In the genomic region with DNA sequence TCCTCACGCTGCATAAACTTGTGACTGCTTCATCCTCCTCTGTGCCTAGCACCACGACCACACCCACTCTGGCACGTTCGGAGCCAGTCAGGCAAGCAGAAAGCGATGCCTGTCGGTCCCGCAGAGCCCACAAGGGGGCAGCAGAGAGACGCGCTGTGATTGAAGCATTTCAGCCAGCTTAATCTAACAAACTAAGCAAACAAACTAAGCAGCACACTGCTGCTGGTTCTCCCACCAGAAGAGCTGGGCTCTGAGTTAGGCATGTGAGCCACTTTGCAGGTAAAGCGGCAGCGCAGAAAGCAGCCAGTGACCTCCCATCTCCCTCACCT, we compare ENCODE assay signal across 8 mouse cellular contexts. TPM values are rescaled to one million over a fixed set of nuclear protein-coding genes. Genes with fewer than 3 reads are reported as not detected.
DNase-seq lines count a peak whose midpoint lies in the region; ATAC-seq and TF ChIP-seq lines count a peak whose summit lies in the region.

No protein-coding gene starts in this region.

- WGBS in forebrain, embryonic 13.5 days = under 1% methylated on average over 11 of the region's 11 CpGs
- WGBS in heart, postnatal 0 days = under 1% methylated on average over 11 of the region's 11 CpGs
- 2% methylated on average over 11 of the region's 11 CpGs for WGBS in liver, embryonic 14.5 days (ENCODE audit: insufficient replicate concordance)
- WGBS in neural tube, embryonic 12.5 days = 2% methylated on average over 11 of the region's 11 CpGs
- 3% methylated on average over 11 of the region's 11 CpGs for WGBS in stomach, postnatal 0 days

- no peak overlapping the region for H3K27ac ChIP-seq in forebrain, embryonic 13.5 days
- H3K27ac ChIP-seq in heart, postnatal 0 days (ENCODE audit: low read depth) = no peak overlapping the region
- no peak overlapping the region for H3K27ac ChIP-seq in liver, embryonic 14.5 days
- no peak overlapping the region for H3K27ac ChIP-seq in neural tube, embryonic 12.5 days
- no peak overlapping the region for H3K27ac ChIP-seq in stomach, postnatal 0 days (replicated peaks)

- no peak overlapping the region; the same call in 1 of the 2 replicates for H3K9ac ChIP-seq in forebrain, embryonic 13.5 days
- H3K9ac ChIP-seq in heart, postnatal 0 days (replicated peaks; ENCODE audit: low read depth, low read length) = no peak overlapping the region
- H3K9ac ChIP-seq in liver, embryonic 14.5 days (replicated peaks) = no peak overlapping the region
- no peak overlapping the region for H3K9ac ChIP-seq in neural tube, embryonic 12.5 days
- H3K9ac ChIP-seq in stomach, postnatal 0 days (ENCODE audit: low read length) = no peak overlapping the region

- peak; percentile 86 for DNase-seq in heart, postnatal 0 days (ENCODE audit: low spot score)
- peak; percentile 95 to 98 for DNase-seq in kidney, postnatal 36 days
- DNase-seq in liver, embryonic 14.5 days (ENCODE audit: low read depth in 3 of 3, low spot score in 3 of 3) = peak; percentile 51 to 66 (median 64)
- DNase-seq in stomach, postnatal 0 days (ENCODE audit: low spot score) = peak; percentile 98

- no peaks in the 10 kb centered on the region for H3K36me3 ChIP-seq in E14TG2a.4 (ENCODE audit: insufficient read depth, low read length)
- H3K36me3 ChIP-seq in forebrain, embryonic 13.5 days (ENCODE audit: poor library complexity, severe bottlenecking) = no peaks in the 10 kb centered on the region
- no peaks in the 10 kb centered on the region for H3K36me3 ChIP-seq in heart, postnatal 0 days (replicated peaks; ENCODE audit: control insufficient read depth, insufficient read depth, low read length)
- H3K36me3 ChIP-seq in liver, embryonic 14.5 days (replicated peaks; ENCODE audit: control insufficient read depth, insufficient read depth, low read depth) = no peaks in the 10 kb centered on the region
- H3K36me3 ChIP-seq in neural tube, embryonic 12.5 days = no peaks in the 10 kb centered on the region
- H3K36me3 ChIP-seq in stomach, postnatal 0 days (ENCODE audit: control insufficient read depth, insufficient read depth, low read length) = no peaks in the 10 kb centered on the region

- H3K4me2 ChIP-seq in forebrain, embryonic 13.5 days = peak overlapping the region; percentile 58
- no peak overlapping the region for H3K4me2 ChIP-seq in heart, postnatal 0 days (ENCODE audit: low read depth, low read length)
- no peak overlapping the region for H3K4me2 ChIP-seq in liver, embryonic 14.5 days (ENCODE audit: low read depth)
- H3K4me2 ChIP-seq in neural tube, embryonic 12.5 days (replicated peaks) = peak overlapping the region; percentile 50
- H3K4me2 ChIP-seq in stomach, postnatal 0 days (replicated peaks; ENCODE audit: low read depth) = peak overlapping the region; percentile 27; the same call in 1 of the 2 replicates

- ATAC-seq in cerebellum, adult (ENCODE audit: insufficient number of reproducible peaks, low FRiP score, low TSS enrichment) = peak; percentile 64; the same call in 1 of the 2 replicates
- ATAC-seq in forebrain, embryonic 13.5 days = peak; percentile 76
- peak; percentile 75 for ATAC-seq in heart, postnatal 0 days (ENCODE audit: insufficient read depth, low read depth)
- peak; percentile 51; the same call in 1 of the 2 replicates for ATAC-seq in liver, embryonic 14.5 days (ENCODE audit: insufficient read depth)
- peak; percentile 77; the same call in 1 of the 2 replicates for ATAC-seq in neural tube, embryonic 12.5 days (ENCODE audit: low FRiP score, low read depth)
- peak; percentile 90 for ATAC-seq in stomach, postnatal 0 days (ENCODE audit: low FRiP score, low TSS enrichment)

- peak; percentile 99 for TF ChIP-seq CTCF in E14TG2a.4 (conservative IDR thresholded peaks at IDR 0.05; ENCODE audit: low read length)
- TF ChIP-seq CTCF in heart, postnatal 0 days (IDR thresholded peaks at IDR 0.05; ENCODE audit: low read depth) = peak; percentile 100
- TF ChIP-seq CTCF in liver, embryonic 14.5 days (IDR thresholded peaks at IDR 0.05; ENCODE audit: low read depth) = peak; percentile 99
- TF ChIP-seq CTCF in stomach, postnatal 0 days (IDR thresholded peaks at IDR 0.05; ENCODE audit: low read depth) = peak; percentile 100

- H3K27me3 ChIP-seq in E14TG2a.4 (ENCODE audit: insufficient read depth, low read length) = peaks cover 10% of the 10 kb centered on the region
- 0 out of 2 replicates have a peak, but pooled peaks cover 4% of the 10 kb centered on the region for H3K27me3 ChIP-seq in forebrain, embryonic 13.5 days
- H3K27me3 ChIP-seq in heart, postnatal 0 days (ENCODE audit: control insufficient read depth, insufficient read depth, low read length) = 0 out of 2 replicates have a peak, but pooled peaks cover 8% of the 10 kb centered on the region
- H3K27me3 ChIP-seq in liver, embryonic 14.5 days (ENCODE audit: control insufficient read depth, insufficient read depth, low read length) = no peaks in the 10 kb centered on the region
- H3K27me3 ChIP-seq in neural tube, embryonic 12.5 days (replicated peaks) = no peaks in the 10 kb centered on the region
- H3K27me3 ChIP-seq in stomach, postnatal 0 days (ENCODE audit: control insufficient read depth, insufficient read depth, low read length) = no peaks in the 10 kb centered on the region

- peaks cover 23% of the 10 kb centered on the region for H3K4me1 ChIP-seq in E14TG2a.4 (replicated peaks; ENCODE audit: low read depth, low read length)
- peaks cover 4% of the 10 kb centered on the region for H3K4me1 ChIP-seq in forebrain, embryonic 13.5 days
- H3K4me1 ChIP-seq in heart, postnatal 0 days (ENCODE audit: control insufficient read depth, insufficient read depth) = no peaks in the 10 kb centered on the region
- no peaks in the 10 kb centered on the region for H3K4me1 ChIP-seq in liver, embryonic 14.5 days (replicated peaks; ENCODE audit: control insufficient read depth in 2 of 2, insufficient read depth in 2 of 2, low read length in 1 of 2)
- H3K4me1 ChIP-seq in neural tube, embryonic 12.5 days = 0 out of 2 replicates have a peak, but pooled peaks cover 6% of the 10 kb centered on the region
- no peaks in the 10 kb centered on the region for H3K4me1 ChIP-seq in stomach, postnatal 0 days (replicated peaks; ENCODE audit: control insufficient read depth, insufficient read depth)

- peak overlapping the region; percentile 70 for H3K4me3 ChIP-seq in E14TG2a.4 (replicated peaks; ENCODE audit: low read length)
- H3K4me3 ChIP-seq in forebrain, embryonic 13.5 days = peak overlapping the region; percentile 22
- H3K4me3 ChIP-seq in heart, postnatal 0 days (ENCODE audit: low read depth, low read length) = no peak overlapping the region
- H3K4me3 ChIP-seq in liver, embryonic 14.5 days (ENCODE audit: insufficient read depth in 1 of 2, low read depth in 2 of 2, low read length in 2 of 2) = no peak overlapping the region
- 0 out of 2 replicates have a peak overlapping the region, but pooled peaks have one; percentile 11 for H3K4me3 ChIP-seq in neural tube, embryonic 12.5 days
- H3K4me3 ChIP-seq in stomach, postnatal 0 days (ENCODE audit: low read depth, low read length) = no peak overlapping the region

- TF ChIP-seq EP300 in heart, postnatal 0 days (IDR thresholded peaks at IDR 0.05; ENCODE audit: low read depth) = no peak
- no peak for TF ChIP-seq EP300 in liver, embryonic 14.5 days (IDR thresholded peaks at IDR 0.05; ENCODE audit: low read depth)
- TF ChIP-seq EP300 in stomach, postnatal 0 days (optimal IDR thresholded peaks at IDR 0.05) = no peak

- H3K9me3 ChIP-seq in E14TG2a.4 (ENCODE audit: low read length) = no peaks in the 10 kb centered on the region
- no peaks in the 10 kb centered on the region for H3K9me3 ChIP-seq in forebrain, embryonic 13.5 days (replicated peaks)
- H3K9me3 ChIP-seq in heart, postnatal 0 days (replicated peaks; ENCODE audit: control insufficient read depth, low read length) = no peaks in the 10 kb centered on the region
- no peaks in the 10 kb centered on the region for H3K9me3 ChIP-seq in liver, embryonic 14.5 days (ENCODE audit: control insufficient read depth, low read length)
- no peaks in the 10 kb centered on the region for H3K9me3 ChIP-seq in neural tube, embryonic 12.5 days
- no peaks in the 10 kb centered on the region for H3K9me3 ChIP-seq in stomach, postnatal 0 days (ENCODE audit: control insufficient read depth, low read length)

RNA-seq across cellular contexts. Expression of a gene that starts 8.3 kb away (rescaled TPM):
- polyA plus RNA-seq in forebrain, embryonic 13.5 days (2015; fragmentation: Nextera tagmentation; extraction: Ambion mirVana) = 2.5 and 3.6 TPM in 2 replicates
- total RNA-seq in heart, postnatal 0 days (2014; rRNA removed; ENCODE audit: low replicate concordance) = 5.8 and 12.4 TPM in 2 replicates
- 3.5 and 4.1 TPM in 2 replicates for polyA plus RNA-seq in heart, postnatal 0 days (2015; fragmentation: Nextera tagmentation; extraction: Ambion mirVana)
- polyA plus RNA-seq in liver, embryonic 14.5 days (2012; rRNA removed) = 1.1 and 1.5 TPM in 2 replicates
- polyA plus RNA-seq in liver, embryonic 14.5 days (2014; fragmentation: Nextera tagmentation; extraction: Ambion mirVana) = 0.75 and 0.94 TPM in 2 replicates
- polyA plus RNA-seq in neural tube, embryonic 12.5 days (2016; fragmentation: Nextera tagmentation; extraction: Ambion mirVana) = 3.7 and 4.2 TPM in 2 replicates
- 2.4 and 2.6 TPM in 2 replicates for polyA plus RNA-seq in stomach, postnatal 0 days (2015; fragmentation: Nextera tagmentation; extraction: Ambion mirVana)

RNA-seq across cellular contexts. Expression of a gene that starts 44.4 kb away (rescaled TPM):
- not detected in 2 replicates for polyA plus RNA-seq in forebrain, embryonic 13.5 days (2015; fragmentation: Nextera tagmentation; extraction: Ambion mirVana)
- total RNA-seq in heart, postnatal 0 days (2014; rRNA removed; ENCODE audit: low replicate concordance) = not detected in 2 replicates
- polyA plus RNA-seq in heart, postnatal 0 days (2015; fragmentation: Nextera tagmentation; extraction: Ambion mirVana) = 0.15 and 0.30 TPM in 2 replicates
- polyA plus RNA-seq in liver, embryonic 14.5 days (2012; rRNA removed) = not detected in 2 replicates
- not detected in 2 replicates for polyA plus RNA-seq in liver, embryonic 14.5 days (2014; fragmentation: Nextera tagmentation; extraction: Ambion mirVana)
- not detected in 2 replicates for polyA plus RNA-seq in neural tube, embryonic 12.5 days (2016; fragmentation: Nextera tagmentation; extraction: Ambion mirVana)
- polyA plus RNA-seq in stomach, postnatal 0 days (2015; fragmentation: Nextera tagmentation; extraction: Ambion mirVana) = 0.22 TPM in 1 of 2 replicates, not detected in the other

RNA-seq across cellular contexts. Expression of a gene that starts 44.8 kb away (rescaled TPM):
- 0.57 TPM in 1 of 2 replicates, not detected in the other for polyA plus RNA-seq in forebrain, embryonic 13.5 days (2015; fragmentation: Nextera tagmentation; extraction: Ambion mirVana)
- total RNA-seq in heart, postnatal 0 days (2014; rRNA removed; ENCODE audit: low replicate concordance) = not detected in 2 replicates
- 0.10 TPM in 1 of 2 replicates, not detected in the other for polyA plus RNA-seq in heart, postnatal 0 days (2015; fragmentation: Nextera tagmentation; extraction: Ambion mirVana)
- polyA plus RNA-seq in liver, embryonic 14.5 days (2012; rRNA removed) = 0.13 and 0.21 TPM in 2 replicates
- polyA plus RNA-seq in liver, embryonic 14.5 days (2014; fragmentation: Nextera tagmentation; extraction: Ambion mirVana) = 0.18 and 0.25 TPM in 2 replicates
- polyA plus RNA-seq in neural tube, embryonic 12.5 days (2016; fragmentation: Nextera tagmentation; extraction: Ambion mirVana) = not detected in 2 replicates
- polyA plus RNA-seq in stomach, postnatal 0 days (2015; fragmentation: Nextera tagmentation; extraction: Ambion mirVana) = 17.6 and 24.8 TPM in 2 replicates

RNA-seq across cellular contexts. Expression of a gene that starts 48.3 kb away (rescaled TPM):
- polyA plus RNA-seq in forebrain, embryonic 13.5 days (2015; fragmentation: Nextera tagmentation; extraction: Ambion mirVana) = not detected in 2 replicates
- total RNA-seq in heart, postnatal 0 days (2014; rRNA removed; ENCODE audit: low replicate concordance) = not detected in 2 replicates
- polyA plus RNA-seq in heart, postnatal 0 days (2015; fragmentation: Nextera tagmentation; extraction: Ambion mirVana) = not detected in 2 replicates
- not detected in 2 replicates for polyA plus RNA-seq in liver, embryonic 14.5 days (2012; rRNA removed)
- polyA plus RNA-seq in liver, embryonic 14.5 days (2014; fragmentation: Nextera tagmentation; extraction: Ambion mirVana) = not detected in 2 replicates
- not detected in 2 replicates for polyA plus RNA-seq in neural tube, embryonic 12.5 days (2016; fragmentation: Nextera tagmentation; extraction: Ambion mirVana)
- not detected in 2 replicates for polyA plus RNA-seq in stomach, postnatal 0 days (2015; fragmentation: Nextera tagmentation; extraction: Ambion mirVana)

RNA-seq across cellular contexts. Expression of a gene that starts 50.6 kb away (rescaled TPM):
- polyA plus RNA-seq in forebrain, embryonic 13.5 days (2015; fragmentation: Nextera tagmentation; extraction: Ambion mirVana) = 0.48 and 0.93 TPM in 2 replicates
- 16.9 and 18.8 TPM in 2 replicates for total RNA-seq in heart, postnatal 0 days (2014; rRNA removed; ENCODE audit: low replicate concordance)
- polyA plus RNA-seq in heart, postnatal 0 days (2015; fragmentation: Nextera tagmentation; extraction: Ambion mirVana) = 6.2 and 7.7 TPM in 2 replicates
- polyA plus RNA-seq in liver, embryonic 14.5 days (2012; rRNA removed) = 2.1 TPM in 2 replicates
- 1.2 and 2.7 TPM in 2 replicates for polyA plus RNA-seq in liver, embryonic 14.5 days (2014; fragmentation: Nextera tagmentation; extraction: Ambion mirVana)
- 0.98 and 1.2 TPM in 2 replicates for polyA plus RNA-seq in neural tube, embryonic 12.5 days (2016; fragmentation: Nextera tagmentation; extraction: Ambion mirVana)
- polyA plus RNA-seq in stomach, postnatal 0 days (2015; fragmentation: Nextera tagmentation; extraction: Ambion mirVana) = 10.3 and 10.8 TPM in 2 replicates

Comparison
In these comparisons a context has a peak if more than half of its experiments do, and no peak if none do; other contexts are left out.
1. H3K4me3 ChIP-seq: peak in E14TG2a.4 (single experiment), forebrain, embryonic 13.5 days (single experiment) and neural tube, embryonic 12.5 days (single experiment); none in heart, postnatal 0 days (single experiment), liver, embryonic 14.5 days (0 of 2) and stomach, postnatal 0 days (single experiment).
2. H3K4me2 ChIP-seq: peak in forebrain, embryonic 13.5 days (single experiment), neural tube, embryonic 12.5 days (single experiment) and stomach, postnatal 0 days (single experiment); none in heart, postnatal 0 days (single experiment) and liver, embryonic 14.5 days (single experiment).
3. RNA of a gene that starts 44.8 kb away (polyA plus RNA-seq): 17.6 to 24.8 TPM in stomach, postnatal 0 days; 0.57 TPM in forebrain, embryonic 13.5 days, 0.13 to 0.25 TPM in liver, embryonic 14.5 days, 0.10 TPM in heart, postnatal 0 days and not detected in neural tube, embryonic 12.5 days; every median in the first group is over 10 times any median in the second.
4. Peak in every context shown above with its lines, with median percentiles within 50 percentile points of each other: CTCF ChIP-seq, ATAC-seq and DNase-seq.